Mouse (Mus musculus) ovary, postnatal 10 days (tissue): ENCODE results near the gene Dnajc4.

Experiments
- DNase-seq: peaks from one replicate; pipeline ENCODE4 v3.0.0; 2022; ENCODE audit warnings: low spot score

The Dnajc4 gene

GRCm38 (mm10) chr19:6948186-6948585 lies 44.2 kb downstream of the Dnajc4 start:
- no peak for DNase-seq

GRCm38 (mm10) chr19:6947742-6948141 lies 44.6 kb downstream of the Dnajc4 start:
- DNase-seq = no peak

DNA sequence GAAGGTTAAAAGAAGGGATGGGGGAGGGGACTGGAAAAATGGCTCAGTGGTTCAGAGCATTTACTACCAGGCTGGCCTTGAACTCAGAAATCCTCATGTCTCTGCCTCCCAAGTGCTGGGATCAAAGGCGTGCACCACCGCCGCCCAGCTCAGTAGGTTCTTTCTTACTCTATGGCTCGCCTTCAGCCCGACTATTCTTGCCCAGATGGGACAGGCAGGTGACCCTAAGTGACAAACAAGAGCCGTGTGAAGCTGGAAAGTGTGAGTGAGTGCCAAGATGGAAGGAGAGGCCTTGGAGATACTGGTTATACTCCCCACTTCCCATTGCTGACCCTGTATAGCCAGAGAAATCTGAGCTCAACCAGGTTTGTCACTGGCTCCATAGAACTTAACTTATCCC lies 48.7 kb downstream of the Dnajc4 start:
- DNase-seq = no peak

DNA sequence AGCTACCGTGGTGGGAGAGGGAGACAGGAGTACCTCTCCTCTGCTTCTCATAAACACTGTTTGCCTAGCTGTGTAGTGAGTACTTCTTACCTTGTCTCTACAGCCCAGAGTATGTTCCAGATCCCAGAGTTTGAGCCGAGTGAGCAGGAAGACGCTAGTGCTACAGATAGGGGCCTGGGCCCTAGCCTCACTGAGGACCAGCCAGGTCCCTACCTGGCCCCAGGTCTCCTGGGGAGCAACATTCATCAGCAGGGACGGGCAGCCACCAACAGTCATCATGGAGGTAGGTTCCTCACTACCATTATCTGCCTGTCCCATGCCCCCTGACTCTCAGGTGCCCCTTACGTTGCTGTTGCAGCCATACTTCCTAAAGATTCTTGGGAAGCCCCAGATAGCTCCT lies 49.6 kb downstream of the Dnajc4 start:
- no peak for DNase-seq

GRCm38 (mm10) chr19:6942249-6942691 lies 50.1 kb downstream of the Dnajc4 start, which contains the start of gene Gpr137:
Gene Gpr137, minus strand, starts transcription at chr19:6942480.
- peak; percentile 78 for DNase-seq

DNA sequence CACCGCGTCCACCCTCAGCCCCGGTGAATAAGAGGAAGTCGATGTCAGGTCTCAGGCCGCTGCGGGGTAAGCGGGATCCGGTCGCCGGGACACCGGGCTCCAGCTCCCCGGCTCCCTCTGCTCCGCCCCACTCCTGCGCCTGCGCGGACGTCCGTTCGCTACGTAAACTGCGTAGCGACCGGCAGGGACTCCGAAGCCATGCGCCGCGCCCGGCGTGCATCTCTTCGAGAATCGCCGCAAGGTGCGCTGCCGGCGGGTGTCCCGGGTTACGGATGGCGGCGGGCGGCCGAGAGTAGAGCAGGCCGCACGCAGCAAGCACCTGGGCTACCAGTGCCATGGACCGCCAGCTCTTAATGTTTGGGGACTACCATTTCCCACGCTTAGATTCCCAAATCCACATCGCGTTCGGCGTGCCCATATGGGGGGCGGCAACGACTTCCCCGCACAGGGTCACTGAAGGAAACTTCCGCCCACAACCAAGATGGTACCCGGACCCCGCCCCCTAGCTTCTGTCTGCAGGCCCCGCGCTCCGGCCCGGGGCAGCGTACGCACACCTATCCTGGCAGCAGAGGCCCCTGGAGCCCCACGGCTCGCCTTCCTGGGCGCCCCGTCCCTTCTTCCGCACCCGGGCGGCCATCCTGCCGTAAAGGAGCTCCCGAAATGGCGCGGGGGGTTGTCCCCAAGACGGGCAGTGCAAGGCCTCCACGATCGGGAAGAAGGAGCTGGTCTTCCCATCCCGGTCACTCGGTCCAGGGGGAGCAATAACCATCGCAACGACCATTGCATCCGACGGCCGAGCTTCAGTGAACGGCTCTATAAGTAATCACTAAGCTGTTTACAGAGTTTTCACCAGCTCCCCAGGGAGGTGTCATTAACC lies 50.8 kb downstream of the Dnajc4 start, which contains the start of gene Bad:
Gene Bad (plus strand): TSS at position 490 of the 877 bp plus-strand sequence.
- DNase-seq = peak; percentile 98

DNA sequence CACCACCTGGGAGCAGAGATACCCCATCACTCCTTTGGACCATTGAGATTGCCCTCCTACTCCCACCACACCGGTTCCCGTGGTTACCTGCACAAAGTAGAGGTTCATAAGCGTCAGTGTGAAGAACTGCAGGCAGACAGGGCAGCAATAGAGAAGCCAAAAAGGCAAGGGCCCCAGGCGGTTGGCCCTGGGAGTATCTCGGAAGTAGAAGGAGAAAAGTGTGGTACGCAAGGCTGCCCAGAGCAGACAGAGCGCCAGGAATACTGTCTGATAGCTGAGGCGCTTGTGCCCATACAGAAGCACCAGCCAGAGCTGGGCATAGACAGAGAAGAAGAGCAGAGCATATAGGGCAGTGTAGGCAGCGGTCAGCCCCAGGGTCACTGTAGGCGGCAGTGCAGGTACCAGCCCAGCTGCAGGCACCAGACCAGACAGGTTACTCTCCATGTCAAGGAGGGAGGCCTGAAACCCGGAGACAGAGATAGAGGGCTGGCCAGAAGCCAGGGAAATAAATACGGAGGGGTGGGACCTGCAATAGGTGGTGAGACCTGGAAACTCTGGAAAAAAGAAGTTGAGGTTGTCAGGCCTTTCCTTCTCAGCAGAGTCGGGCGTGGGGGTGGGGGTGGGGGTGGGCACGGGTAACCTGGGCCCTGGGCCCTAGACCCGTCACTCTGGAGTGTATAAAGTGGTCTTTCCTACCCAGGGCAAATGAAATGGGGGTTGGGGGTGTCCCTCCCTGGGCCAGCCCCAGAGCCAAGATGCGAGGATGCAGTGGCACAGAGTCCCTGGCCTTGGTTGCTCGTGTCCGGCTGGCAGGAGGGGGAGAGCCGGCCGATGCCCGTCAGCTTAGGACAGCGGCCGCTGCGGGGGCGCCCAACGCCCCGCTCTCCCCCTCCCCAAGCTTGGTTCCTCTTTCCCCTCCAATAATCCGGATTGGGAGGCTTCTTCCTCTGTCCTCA lies 51.7 kb downstream of the Dnajc4 start:
- no peak for DNase-seq

DNA sequence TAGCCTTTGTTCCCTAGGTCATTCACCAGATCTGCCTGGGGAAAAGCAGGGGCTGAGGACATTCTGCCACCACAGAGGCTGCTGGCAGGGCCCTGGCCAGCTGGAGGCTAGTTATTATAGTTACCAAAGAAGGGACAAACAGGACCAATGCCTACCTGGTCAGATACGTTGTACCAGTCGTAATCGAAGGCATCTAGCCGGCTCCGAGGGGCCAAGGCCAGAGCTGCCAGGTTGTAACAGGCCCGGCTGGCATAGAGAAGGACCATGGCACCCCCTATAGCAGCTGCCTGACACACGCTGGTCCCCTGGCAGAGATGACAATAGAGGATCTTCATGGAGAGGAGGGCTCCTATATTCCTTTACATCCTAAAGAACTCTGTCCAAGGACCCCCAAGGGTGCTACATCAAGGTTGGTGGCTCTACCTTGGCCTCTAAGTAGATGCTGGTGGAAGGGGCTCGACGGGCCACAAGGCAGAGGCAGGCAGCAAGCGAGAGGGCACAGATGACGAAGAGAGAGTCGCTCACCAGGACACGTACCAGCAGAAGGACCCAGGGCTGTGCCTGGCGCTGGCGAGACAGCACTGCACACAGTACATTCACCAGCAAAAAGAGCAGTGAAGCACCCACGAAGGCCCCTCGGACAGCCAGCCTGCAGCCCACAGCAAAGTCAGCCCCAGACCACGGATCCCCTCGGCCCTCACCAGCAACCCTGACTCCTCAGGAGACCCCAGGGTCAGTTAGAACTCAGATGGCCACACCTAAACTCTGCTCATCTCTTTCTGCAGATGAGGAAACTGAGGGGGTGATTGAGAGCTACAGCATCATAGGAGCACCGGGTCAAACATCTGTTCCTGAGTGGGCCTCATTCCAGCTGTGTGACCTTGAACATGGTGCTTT lies 53.0 kb downstream of the Dnajc4 start:
- no peak for DNase-seq
